Mouse (Mus musculus) midbrain, embryonic 13.5 days (tissue): ENCODE results near the gene Zfp628. TPM values are rescaled to one million over a fixed set of nuclear protein-coding genes. Genes with fewer than 3 reads are reported as not detected.
A peak's percentile ranks its signal among the peaks of the same experiment; 100 is the strongest.

ENCODE experiments used
- ATAC-seq: fragments of 200-750 bp; cut with Nextera tagmentation; 2 replicates; pipeline ENCODE4 v1.8.0; 2017; ENCODE audit warnings: mild to moderate bottlenecking, moderate TSS enrichment, moderate library complexity
- H3K27ac ChIP-seq: fragments of 300-500 bp; sonication (generic); 2 replicates; pipeline ENCODE4 v1.5.1; 2015; ENCODE audit warnings: inconsistent platforms, mild to moderate bottlenecking, moderate library complexity
- H3K27me3 ChIP-seq: fragments of 300-500 bp; sonication (generic); 2 replicates; pipeline ENCODE4 v1.6.1; 2015; ENCODE audit warnings: mild to moderate bottlenecking, inconsistent platforms
- H3K36me3 ChIP-seq: fragments of 300-500 bp; sonication (generic); 2 replicates; pipeline ENCODE4 v1.6.1; 2015; ENCODE audit warnings: mild to moderate bottlenecking, inconsistent platforms
- H3K4me1 ChIP-seq: fragments of 300-500 bp; sonication (generic); replicated peaks from 2 replicates; pipeline ENCODE4 v1.6.1; 2015; ENCODE audit warnings: inconsistent platforms
- H3K4me2 ChIP-seq: fragments of 300-500 bp; sonication (generic); replicated peaks from 2 replicates; pipeline ENCODE4 v1.6.1; 2015; ENCODE audit warnings: moderate library complexity, mild to moderate bottlenecking, inconsistent platforms
- H3K4me3 ChIP-seq: fragments of 300-500 bp; sonication (generic); replicated peaks from 2 replicates; pipeline ENCODE4 v1.5.1; 2015; ENCODE audit warnings: mild to moderate bottlenecking, inconsistent platforms
- H3K9ac ChIP-seq: fragments of 300-500 bp; sonication (generic); replicated peaks from 2 replicates; pipeline ENCODE4 v1.6.1; 2015; ENCODE audit warnings: mild to moderate bottlenecking, inconsistent platforms
- H3K9me3 ChIP-seq: fragments of 300-500 bp; sonication (generic); 2 replicates; pipeline ENCODE4 v1.6.1; 2016; ENCODE audit warnings: mild to moderate bottlenecking, inconsistent platforms
- WGBS: fragments of 180-500 bp; shearing (Covaris S2); methylation state at CpG from one replicate; pipeline ENCODE4 v1.1.7; 2015; 5-methylcytosine and 5-hydroxymethylcytosine counted together
- polyA plus RNA-seq: library from polyadenylated mRNA; unstranded; fragments of >200 nt; fragmentation: Nextera tagmentation; extraction: Ambion mirVana; gene quantifications from 2 replicates; pipeline ENCODE4 v1.2.1, GENCODE M21; 2015

The Zfp628 gene
- polyA plus RNA-seq, 1 experiment from 2014 or later: 4.3 TPM

DNA sequence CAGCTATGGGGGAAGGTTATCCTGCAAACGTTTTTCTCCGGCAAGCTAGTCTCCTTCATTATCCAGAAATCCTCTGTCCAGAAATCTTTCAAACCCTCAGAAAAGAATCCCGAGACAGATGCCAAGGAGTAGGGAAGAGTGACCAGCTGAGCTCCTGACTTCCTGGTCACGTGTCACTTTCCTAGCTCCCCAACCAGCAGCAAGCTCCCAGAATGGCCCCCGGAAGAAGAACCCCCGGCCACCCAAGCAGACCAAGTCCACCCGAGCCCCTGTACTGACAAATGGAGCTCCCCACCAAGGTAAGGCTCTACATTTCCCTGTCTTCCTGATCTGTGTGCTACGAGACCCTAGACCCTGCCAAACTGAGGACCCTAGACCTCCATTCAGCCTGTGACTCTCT lies 12.7 kb downstream of the Zfp628 start:
- H3K4me2 ChIP-seq: no peak overlapping the region
- H3K36me3 ChIP-seq: no peaks in the 10 kb centered on the region
- H3K27ac ChIP-seq: no peak overlapping the region
- H3K4me3 ChIP-seq: no peak overlapping the region
- no peaks in the 10 kb centered on the region for H3K27me3 ChIP-seq
- H3K9ac ChIP-seq: no peak overlapping the region
- H3K4me1 ChIP-seq: peaks cover 43% of the 10 kb centered on the region
- no peak for ATAC-seq
- no peaks in the 10 kb centered on the region for H3K9me3 ChIP-seq
- 67% methylated on average over 8 of the region's 8 CpGs for WGBS

DNA sequence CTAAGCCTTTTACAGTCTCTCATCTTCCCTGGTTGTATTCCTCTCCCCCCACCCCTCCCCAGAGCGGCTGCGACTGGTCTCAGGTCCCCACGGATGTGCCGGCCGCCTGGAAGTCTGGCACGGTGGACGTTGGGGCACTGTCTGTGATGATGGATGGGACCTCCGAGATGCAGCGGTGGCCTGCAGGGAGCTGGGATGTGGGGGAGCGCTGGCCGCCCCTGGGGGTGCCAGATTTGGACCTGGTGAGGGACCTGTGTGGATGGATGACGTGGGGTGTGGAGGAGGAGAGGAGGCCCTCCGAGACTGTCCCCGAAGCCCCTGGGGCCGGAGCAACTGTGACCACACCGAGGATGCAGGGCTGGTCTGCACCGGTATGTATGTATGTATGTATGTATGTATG lies 13.3 kb downstream of the Zfp628 start:
- H3K4me2 ChIP-seq: no peak overlapping the region
- ATAC-seq: no peak
- H3K4me1 ChIP-seq: peaks cover 38% of the 10 kb centered on the region
- WGBS: 82% methylated on average over 15 of the region's 17 CpGs
- no peaks in the 10 kb centered on the region for H3K36me3 ChIP-seq
- H3K4me3 ChIP-seq: no peak overlapping the region
- no peak overlapping the region for H3K27ac ChIP-seq
- H3K27me3 ChIP-seq: no peaks in the 10 kb centered on the region
- no peak overlapping the region for H3K9ac ChIP-seq
- H3K9me3 ChIP-seq: no peaks in the 10 kb centered on the region

DNA sequence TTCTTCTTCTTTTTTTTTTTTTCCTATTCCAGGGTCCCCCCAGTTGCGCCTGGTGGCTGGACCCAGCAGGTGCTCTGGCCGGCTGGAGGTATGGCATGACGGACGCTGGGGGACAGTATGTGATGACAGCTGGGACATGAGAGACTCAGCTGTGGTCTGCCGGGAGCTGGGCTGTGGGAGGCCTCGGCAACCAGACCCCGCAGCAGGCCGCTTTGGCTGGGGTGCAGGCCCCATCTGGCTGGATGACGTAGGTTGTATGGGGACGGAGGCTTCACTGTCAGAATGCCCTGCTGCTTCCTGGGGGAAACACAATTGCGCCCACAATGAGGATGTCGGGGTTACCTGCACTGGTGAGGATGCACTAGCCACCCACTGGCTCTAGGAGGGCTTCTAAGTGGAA lies 18.1 kb downstream of the Zfp628 start:
- Histone ChIP-seq H3K36me3 (no peaks in the 10 kb centered on the region), H3K9me3 (0 out of 2 replicates have a peak, but pooled peaks cover 6% of the 10 kb centered on the region), H3K9ac (no peak overlapping the region), H3K4me1 (no peaks in the 10 kb centered on the region), H3K27ac (no peak overlapping the region), H3K4me3 (no peak overlapping the region), H3K4me2 (no peak overlapping the region), H3K27me3 (no peaks in the 10 kb centered on the region)
- 85% methylated on average over 12 of the region's 12 CpGs for WGBS
- ATAC-seq: no peak

DNA sequence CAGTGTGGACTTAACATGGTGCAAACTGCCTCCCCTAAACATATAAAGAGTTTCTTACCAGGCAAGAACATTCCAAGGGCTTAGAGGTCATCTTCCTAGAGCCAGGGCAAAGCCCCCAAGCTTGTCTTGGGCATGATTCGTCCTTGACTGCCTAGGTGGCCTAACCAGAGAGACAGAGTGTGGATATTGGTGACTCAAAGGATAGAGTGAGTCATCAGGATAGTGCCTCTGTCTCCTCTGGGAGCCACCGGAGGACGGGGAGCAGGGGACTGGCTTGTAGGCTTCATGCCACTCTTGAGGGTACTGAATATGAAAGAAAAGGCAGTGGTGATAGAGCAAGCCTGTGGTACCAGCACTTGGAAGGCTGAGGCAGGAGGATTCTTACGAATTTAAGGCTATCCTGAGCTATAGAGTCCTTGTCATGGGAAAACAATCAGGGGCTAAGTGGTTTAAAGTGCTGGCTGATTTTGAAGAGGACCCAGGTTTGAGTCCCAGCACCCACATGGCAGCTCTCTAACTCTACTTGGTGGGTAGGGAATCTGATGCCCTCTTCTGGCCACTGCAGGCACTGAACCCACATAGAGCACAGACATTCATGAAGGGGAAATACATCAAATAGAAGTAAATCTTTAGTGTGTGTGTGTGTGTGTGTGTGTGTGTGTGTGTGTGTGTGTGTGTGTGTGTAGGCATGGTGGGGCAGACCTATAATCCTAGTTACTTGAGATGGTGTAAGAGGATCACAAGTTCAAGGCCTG lies 19.3 kb downstream of the Zfp628 start:
- H3K27me3 ChIP-seq: no peaks in the 10 kb centered on the region
- H3K27ac ChIP-seq: no peak overlapping the region
- H3K4me3 ChIP-seq: no peak overlapping the region
- H3K36me3 ChIP-seq: no peaks in the 10 kb centered on the region
- H3K4me1 ChIP-seq: no peaks in the 10 kb centered on the region
- H3K4me2 ChIP-seq: no peak overlapping the region
- WGBS: 78% methylated on average over 4 of the region's 4 CpGs
- 0 out of 2 replicates have a peak, but pooled peaks cover 6% of the 10 kb centered on the region for H3K9me3 ChIP-seq
- no peak for ATAC-seq
- no peak overlapping the region for H3K9ac ChIP-seq

DNA sequence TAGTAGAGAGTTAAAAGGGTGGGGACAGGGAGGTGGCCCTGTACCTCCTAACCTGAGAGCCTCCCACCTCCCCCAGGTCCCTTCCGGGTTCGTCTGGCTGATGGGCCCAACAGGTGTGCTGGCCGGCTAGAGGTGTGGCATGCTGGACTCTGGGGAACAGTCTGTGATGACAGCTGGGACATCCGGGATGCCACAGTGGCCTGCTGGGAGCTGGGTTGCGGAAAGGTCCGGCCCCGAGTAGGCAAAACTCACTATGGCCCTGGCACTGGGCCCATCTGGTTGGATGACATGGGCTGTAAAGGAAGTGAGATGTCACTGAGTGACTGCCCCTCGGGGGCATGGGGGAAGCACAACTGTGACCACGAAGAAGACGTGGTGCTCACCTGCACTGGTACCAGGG lies 21.8 kb downstream of the Zfp628 start:
- Histone ChIP-seq H3K9me3 (0 out of 2 replicates have a peak, but pooled peaks cover 6% of the 10 kb centered on the region), H3K4me1 (no peaks in the 10 kb centered on the region), H3K9ac (no peak overlapping the region), H3K36me3 (no peaks in the 10 kb centered on the region), H3K27ac (no peak overlapping the region), H3K27me3 (no peaks in the 10 kb centered on the region), H3K4me3 (no peak overlapping the region), H3K4me2 (no peak overlapping the region)
- no peak for ATAC-seq
- 86% methylated on average over 10 of the region's 10 CpGs for WGBS

DNA sequence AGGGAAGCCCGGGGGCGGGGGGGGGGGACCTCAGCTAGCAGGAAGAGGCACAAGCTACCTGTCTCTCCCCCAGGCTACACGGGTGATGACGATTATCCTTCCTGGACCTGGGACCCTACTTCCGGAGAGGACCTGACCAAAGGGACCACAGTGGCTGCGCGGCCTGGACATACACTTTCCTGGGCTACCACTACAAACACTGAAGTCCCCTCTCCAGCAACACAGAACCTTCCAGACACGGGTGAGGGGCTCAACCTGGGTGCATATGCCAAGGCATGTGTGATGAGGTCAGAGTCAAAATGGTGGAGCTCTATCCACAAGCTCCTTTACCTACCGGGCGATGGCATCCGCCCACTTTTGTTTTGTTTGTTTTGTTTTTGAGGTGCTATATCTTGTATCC lies 22.4 kb downstream of the Zfp628 start:
- Histone ChIP-seq H3K27me3 (no peaks in the 10 kb centered on the region), H3K9me3 (0 out of 2 replicates have a peak, but pooled peaks cover 6% of the 10 kb centered on the region), H3K27ac (no peak overlapping the region), H3K4me3 (no peak overlapping the region), H3K4me2 (no peak overlapping the region), H3K36me3 (no peaks in the 10 kb centered on the region), H3K9ac (no peak overlapping the region), H3K4me1 (no peaks in the 10 kb centered on the region)
- WGBS: 80% methylated on average over 11 of the region's 11 CpGs
- ATAC-seq: no peak

DNA sequence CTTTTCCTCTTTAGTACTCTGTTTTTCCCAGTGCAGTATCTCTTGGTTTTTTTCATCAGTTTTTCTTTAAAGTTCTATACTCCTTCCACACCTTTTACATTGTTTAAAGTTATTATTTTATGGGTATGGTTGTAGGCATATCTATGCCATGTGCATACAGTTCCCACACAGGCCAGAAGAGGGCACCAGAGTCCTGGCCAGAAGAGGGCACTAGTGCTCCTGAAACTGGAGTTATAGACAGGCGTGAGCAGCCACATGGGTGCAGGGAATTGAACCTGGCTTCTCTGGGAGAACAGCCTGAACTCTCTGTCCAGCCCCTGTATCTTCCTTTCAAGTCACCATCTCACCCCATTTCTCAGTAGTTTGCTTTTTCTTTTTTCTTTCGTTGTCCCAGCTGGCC lies 23.4 kb downstream of the Zfp628 start:
- H3K27ac ChIP-seq: no peak overlapping the region
- no peaks in the 10 kb centered on the region for H3K27me3 ChIP-seq
- no peak overlapping the region for H3K4me2 ChIP-seq
- no peak overlapping the region for H3K4me3 ChIP-seq
- no peak overlapping the region for H3K9ac ChIP-seq
- H3K4me1 ChIP-seq: no peaks in the 10 kb centered on the region
- 40% methylated on average over 2 of the region's 2 CpGs for WGBS
- 0 out of 2 replicates have a peak, but pooled peaks cover 6% of the 10 kb centered on the region for H3K9me3 ChIP-seq
- no peak for ATAC-seq
- no peaks in the 10 kb centered on the region for H3K36me3 ChIP-seq

DNA sequence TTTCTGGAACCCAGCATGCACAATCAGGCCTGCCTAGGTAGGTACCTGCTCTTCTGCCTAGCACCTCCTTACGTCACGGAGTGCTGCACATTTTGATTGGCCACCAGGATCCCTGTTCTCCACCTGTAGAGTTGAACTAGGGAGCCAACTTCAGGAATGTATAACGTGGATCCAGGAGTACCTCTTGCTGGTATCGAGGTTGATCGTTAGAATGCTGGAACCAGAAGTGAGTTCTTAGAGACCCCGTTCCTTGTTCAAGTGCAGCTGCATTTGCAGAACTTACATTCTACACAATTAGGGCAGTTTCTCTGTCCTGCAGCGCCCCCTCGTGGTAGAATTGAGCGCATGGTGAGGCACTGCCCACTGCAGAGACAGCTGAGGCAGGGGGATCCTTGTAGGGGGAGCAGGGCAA lies 25.1 kb downstream of the Zfp628 start:
- peak; percentile 53 for ATAC-seq
- Histone ChIP-seq H3K36me3 (no peaks in the 10 kb centered on the region), H3K9ac (no peak overlapping the region), H3K27ac (no peak overlapping the region), H3K27me3 (no peaks in the 10 kb centered on the region), H3K9me3 (no peaks in the 10 kb centered on the region), H3K4me2 (no peak overlapping the region), H3K4me3 (no peak overlapping the region), H3K4me1 (no peaks in the 10 kb centered on the region)
- WGBS: 22% methylated on average over 9 of the region's 9 CpGs

DNA sequence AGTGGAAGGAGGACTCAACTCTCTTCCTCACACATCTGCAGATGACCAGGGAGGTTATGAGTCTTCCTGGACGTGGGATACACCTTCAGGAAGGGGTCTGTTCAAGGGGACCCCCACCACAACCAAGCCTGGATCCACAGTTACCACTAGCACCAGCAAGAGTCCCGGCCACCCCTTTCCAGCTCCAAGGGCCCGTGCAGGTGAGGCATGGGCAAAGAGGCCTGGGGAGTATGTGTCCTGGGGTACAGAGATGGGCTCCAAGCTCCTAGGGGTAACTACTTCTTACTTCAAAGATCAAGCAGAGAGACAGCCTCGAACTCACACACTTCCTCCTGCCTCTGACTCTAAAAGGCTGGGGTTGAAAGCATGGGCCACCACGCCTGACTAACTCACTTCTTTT lies 27.7 kb downstream of the Zfp628 start:
- Histone ChIP-seq H3K9ac (no peak overlapping the region), H3K27ac (no peak overlapping the region), H3K4me2 (no peak overlapping the region), H3K27me3 (no peaks in the 10 kb centered on the region), H3K9me3 (no peaks in the 10 kb centered on the region), H3K4me1 (no peaks in the 10 kb centered on the region), H3K4me3 (no peak overlapping the region), H3K36me3 (no peaks in the 10 kb centered on the region)
- 54% methylated on average over 5 of the region's 5 CpGs for WGBS
- no peak for ATAC-seq

DNA sequence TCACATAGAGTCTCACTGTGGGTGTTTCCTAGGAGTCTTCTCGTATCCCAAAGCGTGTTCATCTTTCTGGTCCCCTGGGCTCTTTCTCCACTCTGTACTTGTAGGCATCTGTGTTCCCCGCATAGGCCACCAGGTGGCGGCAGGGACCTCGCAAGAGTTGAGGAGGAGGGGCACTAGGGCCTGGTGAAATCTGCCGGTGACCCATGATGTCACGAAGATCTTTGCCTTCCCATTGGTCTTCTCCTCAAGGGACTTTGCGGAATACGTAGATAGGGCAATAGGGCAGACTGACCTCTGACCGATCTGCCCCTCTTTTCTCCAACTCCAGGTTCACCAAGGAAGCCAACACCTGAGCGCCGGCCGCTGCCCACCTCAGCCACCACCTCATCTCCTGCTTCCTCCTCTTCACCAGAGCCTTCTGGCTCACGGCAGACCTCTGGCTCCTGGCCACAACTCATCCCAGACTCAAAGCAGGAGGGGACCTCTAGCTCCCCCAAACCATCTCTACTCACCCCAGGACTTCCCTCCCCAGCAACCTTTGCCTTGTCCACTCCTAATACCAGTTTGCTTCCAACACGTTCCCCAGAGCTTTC lies 28.3 kb downstream of the Zfp628 start:
- peak overlapping the region; percentile 25 for H3K4me3 ChIP-seq
- no peaks in the 10 kb centered on the region for H3K36me3 ChIP-seq
- no peak overlapping the region for H3K27ac ChIP-seq
- WGBS: 21% methylated on average over 15 of the region's 15 CpGs
- H3K4me1 ChIP-seq: no peaks in the 10 kb centered on the region
- peak; percentile 69 for ATAC-seq
- no peak overlapping the region for H3K9ac ChIP-seq
- no peaks in the 10 kb centered on the region for H3K27me3 ChIP-seq
- H3K9me3 ChIP-seq: no peaks in the 10 kb centered on the region
- H3K4me2 ChIP-seq: peak overlapping the region; percentile 46

DNA sequence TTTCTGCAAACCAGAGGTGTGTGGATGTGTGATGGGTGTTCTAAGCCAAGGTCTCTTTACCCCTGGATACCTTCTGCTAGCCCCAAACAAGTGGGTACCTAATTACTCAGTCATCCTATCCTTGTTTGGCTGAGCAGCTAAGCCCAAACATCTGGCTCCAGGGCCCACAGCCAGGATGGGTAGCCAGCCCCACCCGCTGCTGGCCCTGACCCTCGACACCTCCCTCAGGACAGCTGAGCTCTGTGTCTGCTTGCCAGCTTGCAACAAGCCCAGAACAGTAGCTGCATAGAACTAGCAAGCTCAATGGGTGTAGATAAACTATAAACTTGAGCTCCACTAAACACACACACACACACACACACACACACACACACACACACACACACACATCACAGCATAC lies 32.8 kb downstream of the Zfp628 start:
- ATAC-seq: no peak
- Histone ChIP-seq H3K36me3 (no peaks in the 10 kb centered on the region), H3K9ac (no peak overlapping the region), H3K27me3 (no peaks in the 10 kb centered on the region), H3K4me2 (no peak overlapping the region), H3K27ac (no peak overlapping the region), H3K4me1 (no peaks in the 10 kb centered on the region), H3K9me3 (no peaks in the 10 kb centered on the region), H3K4me3 (no peak overlapping the region)
- 50% methylated on average over 2 of the region's 2 CpGs for WGBS

DNA sequence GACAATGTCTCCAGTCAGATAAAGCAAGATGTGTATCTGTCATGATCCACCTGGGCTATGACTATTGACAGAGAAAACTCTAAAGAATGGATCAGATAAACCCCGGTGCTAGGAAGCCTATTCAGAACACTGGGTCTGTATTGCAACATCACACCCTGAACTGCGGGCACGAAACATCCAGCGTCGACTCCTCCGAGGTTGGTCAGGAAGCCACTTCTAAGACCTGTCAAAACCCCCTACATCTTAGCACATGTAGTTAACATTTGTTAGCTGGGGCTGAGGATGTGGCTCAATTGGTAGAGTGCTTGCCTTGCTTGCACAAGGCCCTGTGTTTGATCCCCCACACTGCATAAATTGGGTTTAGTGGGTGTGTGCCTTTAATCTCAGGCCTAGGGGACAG lies 33.4 kb downstream of the Zfp628 start:
- ATAC-seq: no peak
- Histone ChIP-seq H3K4me3 (no peak overlapping the region), H3K4me1 (no peaks in the 10 kb centered on the region), H3K9ac (no peak overlapping the region), H3K36me3 (no peaks in the 10 kb centered on the region), H3K4me2 (no peak overlapping the region), H3K9me3 (no peaks in the 10 kb centered on the region), H3K27ac (no peak overlapping the region), H3K27me3 (no peaks in the 10 kb centered on the region)
- WGBS: 77% methylated on average over 6 of the region's 6 CpGs
